Mouse (Mus musculus) cerebellum, postnatal 25 days (tissue): Measurements from ENCODE around the gene Rnf144b.

Source experiments
- DNase-seq, 2 experiments: peaks; one replicate each; pipeline ENCODE4 v3.0.0; 2021; ENCODE audit warnings: mixed read lengths in 2 of 2

Gene Rnf144b

GRCm38 (mm10) chr13:47274139-47274538 is 151.7 kb downstream of the Rnf144b start:
- DNase-seq = no peak

GRCm38 (mm10) chr13:47277000-47277823 is 154.8 kb downstream of the Rnf144b start:
- no peak for DNase-seq

DNA sequence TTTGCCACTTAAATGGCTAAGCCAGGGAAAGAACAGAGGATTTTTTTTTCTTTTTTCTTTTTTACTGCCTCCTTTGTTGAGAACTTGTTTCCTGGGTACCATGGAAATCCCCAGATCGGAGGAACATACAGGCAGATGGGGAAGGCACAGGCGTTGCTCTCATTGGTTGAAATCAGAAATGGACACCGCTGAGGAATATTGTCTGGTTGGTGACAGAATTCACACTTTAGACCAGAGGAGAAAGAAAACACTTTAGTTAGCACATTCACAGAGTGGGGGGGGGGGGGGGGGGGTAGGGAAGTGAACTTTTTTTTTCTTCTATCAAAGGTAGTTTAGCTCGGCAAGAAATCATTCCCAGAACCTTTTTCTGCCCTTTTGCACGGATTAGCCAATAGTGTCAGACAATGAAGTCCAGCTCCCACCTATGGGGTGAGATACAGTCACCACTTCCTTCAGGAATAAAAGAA is 155.4 kb downstream of the Rnf144b start:
- no peak for DNase-seq

DNA sequence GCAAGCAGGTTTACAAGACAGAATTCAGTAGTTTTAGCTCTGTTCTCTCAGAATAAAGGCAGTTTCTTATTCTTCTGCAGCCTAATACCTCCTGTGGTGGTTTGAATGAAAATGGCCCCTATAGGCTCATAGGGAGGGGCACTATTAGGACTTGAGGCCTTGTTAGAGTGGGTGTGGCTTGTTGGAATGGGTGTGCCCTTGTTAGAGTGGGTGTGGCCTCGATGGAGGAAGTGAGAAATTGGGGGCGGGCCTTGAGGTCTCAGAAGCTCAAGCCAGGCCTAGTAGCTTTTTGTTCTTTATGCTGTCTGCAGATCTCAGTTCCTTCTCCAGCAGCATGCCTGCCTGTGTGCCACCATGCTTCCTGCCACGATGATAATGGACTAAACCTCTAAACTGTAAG is 159.8 kb downstream of the Rnf144b start:
- DNase-seq = no peak

GRCm38 (mm10) chr13:47288449-47288848 is 166.0 kb downstream of the Rnf144b start:
- peak; percentile 75 to 87 for DNase-seq

- no peak for DNase-seq
Measured at GRCm38 (mm10) chr13:47296465-47296864, 174.0 kb downstream of the Rnf144b start.
